Mouse (Mus musculus) 416B (cell line): ENCODE measurements around the gene Tardbp.

Experiments
- DNase-seq: peaks from one replicate; pipeline ENCODE4 v3.0.0; 2011; ENCODE audit warnings: low read depth

Tardbp gene

DNA sequence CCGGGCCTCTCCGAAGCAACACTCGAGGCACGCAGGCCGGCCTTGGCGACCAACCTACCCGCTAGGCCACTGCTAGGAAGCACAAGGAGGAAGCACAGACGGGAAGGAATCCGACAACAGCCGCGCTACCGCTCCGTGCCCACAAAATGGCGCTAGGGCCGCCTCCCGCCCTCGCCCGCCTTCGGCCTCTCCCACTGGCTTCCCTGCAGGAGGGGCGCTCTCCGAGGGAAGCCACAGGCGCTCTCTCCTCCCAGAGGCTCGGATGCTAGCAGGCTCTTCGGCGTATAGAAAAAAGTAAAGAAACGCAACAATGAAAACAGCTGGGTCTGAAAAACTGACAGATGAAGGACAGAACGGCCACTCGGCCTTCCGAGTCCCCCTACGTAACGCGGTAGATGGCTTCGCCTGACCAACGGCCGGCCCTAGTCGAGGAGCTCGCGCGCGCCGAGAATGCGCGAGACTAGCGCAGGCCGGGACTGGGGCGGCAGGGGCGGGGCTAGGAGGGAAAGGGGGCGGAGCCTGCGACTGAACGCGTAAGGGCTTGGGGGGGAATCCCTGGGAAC, at the start of gene Tardbp:
TSS of gene Tardbp (minus strand) at position 397 of the 563 bp plus-strand sequence.
- peak; percentile 96 for DNase-seq

DNA sequence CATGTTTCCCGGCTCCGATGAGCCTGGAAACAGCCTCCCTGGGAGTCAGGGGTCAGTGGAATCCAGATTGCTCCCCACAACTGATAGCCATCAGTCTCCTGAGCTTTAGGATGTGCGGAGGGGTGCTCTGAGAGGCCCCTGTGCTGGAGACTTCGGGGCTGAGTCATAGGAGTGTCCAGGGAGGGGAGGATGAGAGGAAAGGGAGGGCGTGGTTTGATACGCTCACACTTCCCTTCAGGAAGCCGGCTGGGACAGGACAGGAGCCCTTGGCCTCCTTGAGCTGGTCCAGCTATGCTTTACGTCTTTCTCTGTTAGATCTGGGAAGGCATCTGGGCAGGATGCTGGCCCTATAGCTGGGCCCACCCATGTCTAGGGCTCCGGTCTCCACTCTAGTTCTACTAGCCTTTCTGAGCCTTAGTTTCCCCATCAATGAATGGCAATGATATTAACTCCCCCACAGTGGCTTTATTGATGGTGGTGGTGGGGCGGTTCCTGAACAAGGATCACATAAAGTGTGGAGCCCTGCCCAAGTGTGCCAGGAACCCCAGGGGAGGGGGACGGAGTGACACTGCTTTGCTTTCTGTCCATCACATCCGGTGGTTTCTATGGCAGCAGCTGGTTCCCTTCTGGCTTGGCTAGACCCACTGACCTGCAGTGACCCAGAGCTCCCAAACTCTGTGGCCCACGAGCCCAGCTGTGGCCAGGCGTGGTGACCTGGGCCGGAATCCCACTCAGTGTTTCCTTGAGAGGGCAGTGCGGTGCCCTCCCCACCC, 49.6 kb upstream of the Tardbp start:
- peak; percentile 85 for DNase-seq

DNA sequence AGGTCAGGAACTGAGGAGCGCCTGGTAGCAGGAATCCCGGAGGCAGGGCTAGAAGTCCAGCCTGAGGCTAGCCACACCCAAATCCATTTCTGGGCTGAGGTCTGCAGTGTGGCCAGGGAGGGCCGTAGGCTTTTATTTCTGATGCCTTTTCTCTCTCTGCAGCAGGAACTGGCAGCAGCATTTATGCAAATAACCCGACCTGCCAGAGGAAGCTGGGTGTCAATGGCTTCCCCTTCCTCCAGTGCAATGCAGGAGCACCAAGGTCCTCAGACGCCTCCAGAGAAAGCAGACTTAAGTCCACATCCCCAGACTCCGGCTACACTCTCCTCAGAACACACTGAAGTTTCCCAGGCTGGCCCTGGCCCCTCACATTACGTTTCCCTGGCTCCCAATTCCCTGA, 48.2 kb upstream of the Tardbp start:
- DNase-seq, result peak; percentile 13

DNA sequence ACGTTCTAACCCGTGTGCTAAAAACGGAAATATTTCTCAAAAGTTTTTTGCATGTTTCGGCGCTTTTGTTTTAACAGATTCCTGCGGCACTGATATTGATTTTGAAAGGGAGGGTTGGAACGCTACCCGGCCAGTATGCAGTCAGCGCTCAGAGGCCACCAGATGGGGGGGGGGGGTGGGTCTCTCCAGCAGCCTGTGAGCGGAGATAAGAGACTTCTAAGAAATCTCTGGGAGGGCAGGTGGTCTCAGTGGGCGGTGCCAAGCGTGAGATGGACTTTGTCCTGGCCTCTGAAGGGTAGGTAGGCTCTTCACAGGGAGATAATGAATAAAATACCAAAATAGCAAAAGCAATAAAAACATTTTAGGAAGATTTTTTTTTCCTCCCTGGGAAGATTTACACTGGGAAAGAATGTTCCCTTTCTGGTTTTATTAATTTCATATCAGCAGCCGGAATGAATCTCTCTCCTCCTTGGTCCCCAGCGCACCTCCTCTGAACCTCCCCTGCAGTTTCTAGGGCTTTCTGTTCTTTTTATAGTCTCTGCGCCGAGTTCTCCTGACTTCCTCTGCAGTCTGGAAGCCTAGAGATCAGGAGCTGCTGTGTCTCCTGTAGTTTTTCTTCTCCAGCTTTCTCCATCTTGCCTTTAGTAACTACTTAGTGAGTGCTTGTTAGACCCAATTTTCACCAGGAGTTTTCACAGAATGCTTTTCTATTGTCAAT, 44.6 kb upstream of the Tardbp start:
- no peak for DNase-seq

GRCm38 (mm10) chr4:148667006-148667755, 40.4 kb upstream of the Tardbp start:
- DNase-seq, result no peak

DNA sequence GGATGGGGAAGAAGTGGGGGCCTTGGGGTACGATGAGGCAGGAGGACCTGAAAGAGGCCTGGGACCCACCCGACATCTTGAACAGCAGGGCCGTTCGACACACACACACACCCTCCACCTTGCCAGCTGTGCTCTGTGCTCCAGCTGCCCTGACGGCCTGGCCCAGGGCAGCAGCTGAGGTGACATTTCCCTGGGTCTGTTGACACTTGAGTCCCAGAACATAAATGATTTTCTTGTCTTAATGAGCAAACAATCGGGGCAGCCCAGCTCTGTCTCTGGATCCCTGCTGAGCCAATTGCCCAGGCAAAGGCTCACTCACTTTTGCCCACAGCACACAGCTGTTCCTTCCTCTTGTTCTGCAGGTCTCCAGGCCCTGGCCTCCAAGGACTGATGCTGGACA, 37.2 kb upstream of the Tardbp start:
- no peak for DNase-seq

- DNase-seq, result no peak
Observed at GRCm38 (mm10) chr4:148663326-148663725, 36.5 kb upstream of the Tardbp start.

GRCm38 (mm10) chr4:148662168-148662965, 35.5 kb upstream of the Tardbp start:
- peak; percentile 55 for DNase-seq

DNA sequence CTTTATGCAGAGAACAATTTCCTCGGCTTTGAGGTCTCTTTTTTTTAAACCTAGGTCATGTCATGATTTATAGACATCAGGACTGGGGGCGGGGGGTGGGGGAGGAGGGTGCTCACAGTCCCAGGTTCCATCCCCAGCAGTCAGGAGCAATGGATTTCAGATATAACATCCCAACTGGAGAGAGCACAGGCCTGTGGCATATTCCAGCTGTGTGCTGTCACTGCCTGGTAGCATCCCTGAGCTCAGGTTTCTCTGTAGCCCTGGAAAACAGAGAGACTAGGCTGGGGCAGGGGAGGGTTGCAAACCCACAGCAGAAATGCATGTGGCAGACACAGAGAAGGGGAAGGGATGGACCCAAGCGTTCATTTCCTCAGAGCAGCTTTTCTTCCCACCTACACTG, 33.4 kb upstream of the Tardbp start:
- DNase-seq, result no peak

GRCm38 (mm10) chr4:148657776-148658175, 31.0 kb upstream of the Tardbp start:
- DNase-seq, result no peak

GRCm38 (mm10) chr4:148656691-148657258, 30.0 kb upstream of the Tardbp start:
- DNase-seq, result no peak

DNA sequence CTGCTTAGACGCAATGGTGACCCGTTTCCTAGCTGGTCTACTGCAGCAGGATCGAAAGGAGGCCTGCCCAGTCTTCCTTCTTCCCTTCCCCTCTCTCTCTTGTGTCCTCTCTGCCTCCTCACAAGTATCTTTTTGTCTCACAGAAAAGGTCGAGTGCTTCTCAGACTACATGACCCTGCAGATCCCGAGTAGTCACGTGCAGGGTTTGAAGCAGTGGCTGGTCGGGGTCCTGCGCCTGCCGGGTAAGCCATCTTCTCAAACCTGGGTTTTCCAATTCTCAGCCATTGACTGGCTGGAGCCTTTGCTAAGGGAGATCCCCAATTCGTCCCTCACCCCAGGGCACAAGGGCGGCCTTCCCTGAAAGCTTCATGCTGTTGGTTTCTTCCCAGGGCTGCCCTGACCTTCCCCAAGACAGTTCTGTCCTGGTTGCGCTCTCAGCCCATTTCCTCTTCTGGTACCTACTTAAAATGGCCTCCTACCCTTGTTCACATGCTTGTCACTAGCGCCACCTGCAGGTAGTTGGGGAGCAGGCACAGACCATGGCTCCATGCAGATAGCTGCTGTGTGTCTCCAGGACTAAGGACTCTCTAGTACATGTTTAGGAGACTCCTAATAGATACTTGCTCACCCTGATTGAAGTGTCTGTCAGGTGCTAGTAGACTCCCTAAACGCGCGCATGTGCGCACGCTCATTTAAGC, 28.0 kb upstream of the Tardbp start:
- peak; percentile 65 for DNase-seq

- DNase-seq, result no peak
Observed at GRCm38 (mm10) chr4:148651045-148651444, 24.2 kb upstream of the Tardbp start.

DNA sequence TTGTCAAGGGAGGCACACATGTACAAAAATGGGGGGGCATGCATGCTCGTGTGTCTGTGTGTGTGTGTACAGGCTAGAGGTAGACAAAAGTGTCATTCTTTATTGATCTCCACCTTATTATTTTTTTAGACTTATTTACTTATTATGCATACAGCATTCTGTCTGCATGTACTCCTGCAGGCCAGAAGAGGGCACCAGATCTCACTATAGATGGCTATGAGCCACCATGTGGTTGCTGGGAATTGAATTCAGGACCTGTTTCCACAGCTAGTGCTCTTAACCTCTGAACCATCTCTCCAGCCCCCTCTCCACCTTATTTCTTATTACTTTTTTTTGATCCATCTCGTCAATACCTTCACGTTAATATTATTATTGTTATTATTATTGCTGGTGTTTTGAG, 22.5 kb upstream of the Tardbp start:
- DNase-seq, result peak; percentile 57

GRCm38 (mm10) chr4:148646616-148647015, 19.8 kb upstream of the Tardbp start:
- peak; percentile 46 for DNase-seq

DNA sequence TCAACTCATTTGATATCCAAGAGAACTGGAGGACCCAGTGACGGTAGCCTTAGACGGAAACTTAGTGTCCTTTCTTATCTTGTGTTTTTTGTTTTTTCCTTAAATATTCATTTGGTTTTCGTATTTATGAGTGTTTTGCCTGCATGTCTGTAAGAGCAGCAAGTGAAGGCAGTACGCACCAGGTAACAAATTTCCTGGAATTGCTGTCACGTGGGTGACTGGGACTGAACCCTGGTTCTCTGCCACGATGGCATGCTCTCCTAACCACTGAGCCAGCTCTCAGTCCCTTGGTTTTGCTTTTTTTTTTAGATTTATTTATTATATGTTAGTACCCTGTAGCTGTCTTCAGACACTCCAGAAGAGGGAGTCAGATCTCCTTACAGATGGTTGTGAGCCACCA, 18.1 kb upstream of the Tardbp start:
- no peak for DNase-seq

GRCm38 (mm10) chr4:148644157-148644511, 17.3 kb upstream of the Tardbp start:
- peak; percentile 67 for DNase-seq

DNA sequence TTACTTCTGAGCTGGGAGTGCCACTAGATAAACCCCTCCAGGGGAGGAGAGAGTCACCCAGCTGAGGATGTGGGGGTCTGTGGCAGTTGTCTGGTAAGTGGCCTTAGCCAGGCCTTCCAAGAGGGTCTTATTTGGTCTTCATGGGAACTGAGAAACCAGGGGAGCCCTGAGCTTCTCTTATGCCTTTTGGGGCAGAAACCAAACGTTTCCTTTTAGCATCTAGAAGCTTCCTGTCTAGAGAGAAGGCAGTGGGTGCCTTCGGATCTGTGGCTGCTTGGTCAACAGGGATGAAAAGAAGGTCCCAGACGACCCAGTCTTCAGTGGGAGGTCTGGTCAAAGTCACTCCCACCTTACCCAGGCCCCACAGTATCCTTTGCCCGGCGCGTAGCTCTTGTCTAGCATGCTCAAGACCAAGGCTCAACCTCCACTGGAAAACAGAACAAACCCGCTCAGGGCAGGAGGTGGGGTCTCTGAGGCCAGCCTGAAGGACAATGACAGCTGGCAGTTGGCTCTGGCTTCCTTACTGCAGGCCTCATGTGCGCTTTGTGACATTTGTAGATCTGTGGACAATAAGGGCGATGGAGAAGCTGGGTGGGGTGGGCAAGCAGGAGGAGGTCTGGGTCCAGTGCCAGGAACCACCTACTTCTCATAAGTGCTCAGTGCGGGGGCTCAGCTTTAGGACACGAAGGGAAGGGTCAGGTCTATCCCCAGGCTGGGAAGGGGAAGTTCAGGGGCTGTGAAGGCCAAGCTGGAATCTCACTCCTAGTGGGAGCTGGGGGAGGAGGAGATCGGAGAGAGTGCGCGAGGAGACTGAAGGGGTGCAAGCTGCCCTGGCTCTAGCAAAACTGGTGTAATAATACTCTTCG, 16.7 kb upstream of the Tardbp start, which contains the start of gene Gm572:
TSS of gene Gm572 (plus strand) at position 27 of the 866 bp plus-strand sequence.
- peak; percentile 35 for DNase-seq

- no peak for DNase-seq
Observed at GRCm38 (mm10) chr4:148641121-148641520, 14.3 kb upstream of the Tardbp start.

- DNase-seq, result no peak
Observed at GRCm38 (mm10) chr4:148639455-148639854, 12.6 kb upstream of the Tardbp start.
